Mouse (Mus musculus) midbrain, postnatal 0 days (tissue): Measurements from ENCODE around the gene Ppm1h. TPM values are rescaled to one million over a fixed set of nuclear protein-coding genes. Genes with fewer than 3 reads are reported as not detected.
A peak's percentile ranks its signal among the peaks of the same experiment; 100 is the strongest.

Experiments used
- ATAC-seq: fragments of 200-750 bp; cut with Nextera tagmentation; 2 replicates; pipeline ENCODE4 v1.8.0; 2017; ENCODE audit warnings: moderate number of reproducible peaks, mild to moderate bottlenecking, moderate TSS enrichment, moderate library complexity; ENCODE audit not compliant: low FRiP score
- DNase-seq: peaks from one replicate; pipeline ENCODE4 v3.0.0-alpha.2; 2015; ENCODE audit warnings: low spot score
- H3K27ac ChIP-seq: fragments of 300-500 bp; sonication (generic); 2 replicates; pipeline ENCODE4 v1.5.1; 2014; ENCODE audit warnings: low read depth, mild to moderate bottlenecking, low read length, mixed read lengths
- H3K27me3 ChIP-seq: fragments of 300-500 bp; sonication (generic); 2 replicates; pipeline ENCODE4 v1.6.1; 2014; ENCODE audit warnings: low read length, control low read depth, mixed read lengths; ENCODE audit not compliant: insufficient read depth
- H3K36me3 ChIP-seq: fragments of 300-500 bp; sonication (generic); 2 replicates; pipeline ENCODE4 v1.6.1; 2014; ENCODE audit warnings: low read length, control low read depth, mixed read lengths; ENCODE audit not compliant: insufficient read depth
- H3K4me1 ChIP-seq: fragments of 300-500 bp; sonication (generic); 2 replicates; pipeline ENCODE4 v1.6.1; 2014; ENCODE audit warnings: mild to moderate bottlenecking, control low read depth, antibody characterized with exemption, low read length, mixed read lengths; ENCODE audit not compliant: insufficient read depth
- H3K4me2 ChIP-seq: fragments of 300-500 bp; sonication (generic); 2 replicates; pipeline ENCODE4 v1.6.1; 2014; ENCODE audit warnings: low read depth, mild to moderate bottlenecking, low read length, mixed read lengths; ENCODE audit not compliant: poor library complexity, severe bottlenecking
- H3K4me3 ChIP-seq: fragments of 300-500 bp; sonication (generic); 2 replicates; pipeline ENCODE4 v1.5.1; 2014; ENCODE audit warnings: low read depth, mild to moderate bottlenecking, low read length, moderate library complexity
- H3K9ac ChIP-seq: fragments of 300-500 bp; sonication (generic); replicated peaks from 2 replicates; pipeline ENCODE4 v1.6.1; 2014; ENCODE audit warnings: mild to moderate bottlenecking, low read length, moderate library complexity, mixed read lengths; ENCODE audit not compliant: poor library complexity, severe bottlenecking
- H3K9me3 ChIP-seq: fragments of 300-500 bp; sonication (generic); 2 replicates; pipeline ENCODE4 v1.6.1; 2016; ENCODE audit warnings: low read length, control low read depth
- CTCF ChIP-seq: IDR thresholded peaks from 2 replicates; pipeline ENCODE4 v1.5.1; 2016; ENCODE audit warnings: antibody characterized with exemption, mild to moderate bottlenecking
- WGBS: fragments of 180-500 bp; shearing (Covaris S2); extraction: QIAGEN DNeasy Blood & Tissue Kit; methylation state at CpG from one replicate; pipeline ENCODE4 v1.1.7; 2014; 5-methylcytosine and 5-hydroxymethylcytosine counted together
- polyA plus RNA-seq: library from polyadenylated mRNA; unstranded; fragments of >200 nt; fragmentation: Nextera tagmentation; extraction: Ambion mirVana; gene quantifications from 2 replicates; pipeline ENCODE4 v1.2.1, GENCODE M21; 2015
- total RNA-seq: library from RNA; depleted of rRNA; stranded (reverse); fragments of >200 nt; gene quantifications from 2 replicates; pipeline ENCODE4 v1.2.3, GENCODE M21; 2014

The Ppm1h gene
- total and polyA plus RNA-seq, 2 experiments from 2014 or later, result 28.0 to 42.8 TPM

- DNase-seq (no peak), ATAC-seq (no peak)
- no peaks in the 10 kb centered on the region for H3K4me1 ChIP-seq
- WGBS, result 62% methylated on average over 3 of the region's 3 CpGs
- no peaks in the 10 kb centered on the region for H3K36me3 ChIP-seq
- no peak overlapping the region for H3K4me3 ChIP-seq
- H3K27ac ChIP-seq, result no peak overlapping the region
- H3K9ac ChIP-seq, result no peak overlapping the region
- no peak for TF ChIP-seq CTCF
- H3K4me2 ChIP-seq, result no peak overlapping the region
- H3K27me3 ChIP-seq, result no peaks in the 10 kb centered on the region
- H3K9me3 ChIP-seq, result no peaks in the 10 kb centered on the region
Observed at GRCm38 (mm10) chr10:122829801-122830217, 151.2 kb downstream of the Ppm1h start.

GRCm38 (mm10) chr10:122830638-122831037 lies 152.1 kb downstream of the Ppm1h start:
- no peak overlapping the region for H3K4me3 ChIP-seq
- H3K9me3 ChIP-seq, result no peaks in the 10 kb centered on the region
- whole genome bisulfite sequencing, result 91% methylated on average over 10 of the region's 10 CpGs
- TF ChIP-seq CTCF, result no peak
- H3K9ac ChIP-seq, result no peak overlapping the region
- ATAC-seq (no peak), DNase-seq (no peak)
- H3K27me3 ChIP-seq, result no peaks in the 10 kb centered on the region
- H3K27ac ChIP-seq, result no peak overlapping the region
- no peaks in the 10 kb centered on the region for H3K36me3 ChIP-seq
- H3K4me2 ChIP-seq, result no peak overlapping the region
- H3K4me1 ChIP-seq, result no peaks in the 10 kb centered on the region

GRCm38 (mm10) chr10:122842014-122842413 lies 163.5 kb downstream of the Ppm1h start:
- no peaks in the 10 kb centered on the region for H3K27me3 ChIP-seq
- no peaks in the 10 kb centered on the region for H3K36me3 ChIP-seq
- H3K9me3 ChIP-seq, result 0 out of 2 replicates have a peak, but pooled peaks cover 3% of the 10 kb centered on the region
- ATAC-seq (no peak), DNase-seq (no peak)
- no peak overlapping the region for H3K4me3 ChIP-seq
- no peak for TF ChIP-seq CTCF
- no peak overlapping the region for H3K27ac ChIP-seq
- no peaks in the 10 kb centered on the region for H3K4me1 ChIP-seq
- H3K4me2 ChIP-seq, result no peak overlapping the region
- 97% methylated on average over 8 of the region's 8 CpGs for WGBS
- H3K9ac ChIP-seq, result no peak overlapping the region

- Histone ChIP-seq H3K9me3 (0 out of 2 replicates have a peak, but pooled peaks cover 3% of the 10 kb centered on the region), H3K4me3 (no peak overlapping the region), H3K27me3 (no peaks in the 10 kb centered on the region), H3K4me2 (no peak overlapping the region), H3K9ac (no peak overlapping the region), H3K36me3 (no peaks in the 10 kb centered on the region), H3K4me1 (no peaks in the 10 kb centered on the region), H3K27ac (no peak overlapping the region)
- no peak for ATAC-seq
- no peak for DNase-seq
- 92% methylated on average over 8 of the region's 8 CpGs for WGBS
- TF ChIP-seq CTCF, result no peak
Observed at GRCm38 (mm10) chr10:122842961-122843360, 164.4 kb downstream of the Ppm1h start.

GRCm38 (mm10) chr10:122845471-122845870 lies 166.9 kb downstream of the Ppm1h start:
- DNase-seq, result peak; percentile 66
- 42% methylated on average over 7 of the region's 7 CpGs for WGBS
- Histone ChIP-seq H3K9ac (no peak overlapping the region), H3K9me3 (0 out of 2 replicates have a peak, but pooled peaks cover under 1% of the 10 kb centered on the region), H3K4me3 (no peak overlapping the region), H3K27me3 (no peaks in the 10 kb centered on the region), H3K4me2 (no peak overlapping the region), H3K4me1 (no peaks in the 10 kb centered on the region), H3K27ac (no peak overlapping the region), H3K36me3 (no peaks in the 10 kb centered on the region)
- no peak for TF ChIP-seq CTCF
- no peak for ATAC-seq

- Histone ChIP-seq H3K9me3 (no peaks in the 10 kb centered on the region), H3K36me3 (no peaks in the 10 kb centered on the region), H3K4me1 (no peaks in the 10 kb centered on the region), H3K9ac (no peak overlapping the region), H3K27me3 (no peaks in the 10 kb centered on the region), H3K4me2 (no peak overlapping the region), H3K4me3 (no peak overlapping the region), H3K27ac (no peak overlapping the region)
- DNase-seq, result no peak
- ATAC-seq, result no peak
- no peak for TF ChIP-seq CTCF
- WGBS, result 97% methylated on average over 1 of the region's 1 CpGs
Observed at GRCm38 (mm10) chr10:122846476-122846875, 167.9 kb downstream of the Ppm1h start.
